Mouse (Mus musculus): Measurements from ENCODE around the gene Ctf2. TPM values are rescaled to one million over a fixed set of nuclear protein-coding genes. Genes with fewer than 3 reads are reported as not detected.

Gene Ctf2
- total RNA-seq, 1 experiment from 2014 or later = not detected

DNA sequence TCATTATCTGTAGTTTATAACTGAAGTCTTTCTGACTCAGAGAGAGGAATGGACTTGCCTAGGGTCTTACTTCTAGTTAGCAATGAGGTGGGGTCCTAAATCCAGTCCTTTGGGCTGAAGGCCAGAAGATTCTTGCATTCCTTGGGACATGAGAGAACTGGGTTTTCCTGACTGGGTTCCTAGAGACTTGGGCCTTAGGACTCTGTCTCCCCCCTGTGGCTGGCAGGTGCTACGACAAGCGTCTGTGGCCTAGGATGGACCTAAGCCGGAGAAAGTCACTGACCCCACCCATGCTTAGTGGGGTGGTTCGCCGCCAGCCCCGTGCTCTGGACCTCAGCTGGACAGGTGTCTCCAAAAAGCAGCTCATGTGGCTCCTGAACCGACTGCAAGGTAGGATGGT, 29.1 kb upstream of the Ctf2 start:
- peak; percentile 85 for ATAC-seq (replicated peaks; ENCODE audit: low read depth, poor library complexity, severe bottlenecking)

- no peak for ATAC-seq (replicated peaks; ENCODE audit: low read depth, poor library complexity, severe bottlenecking)
Observed at GRCm38 (mm10) chr7:127760478-127760877, 28.5 kb upstream of the Ctf2 start.

DNA sequence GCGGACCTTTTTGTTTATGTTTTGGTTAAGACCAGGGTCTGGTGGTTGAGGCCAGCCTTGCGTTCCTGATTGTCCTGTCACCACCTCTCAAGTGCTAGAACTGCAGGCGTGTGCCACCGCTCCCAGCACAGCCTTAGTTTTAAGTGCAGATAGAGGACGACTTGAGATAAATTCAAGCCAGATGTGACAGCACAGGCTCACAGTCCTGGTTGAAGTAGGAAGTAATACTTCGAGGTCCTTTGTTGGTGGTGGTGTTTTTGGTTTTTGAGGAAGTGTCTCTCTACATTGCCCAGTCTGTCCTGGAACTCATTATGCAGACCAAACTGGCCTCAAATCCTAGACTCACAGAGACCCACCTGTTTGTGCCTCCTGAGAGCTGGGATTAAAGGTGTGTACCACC, 27.8 kb upstream of the Ctf2 start:
- peak; percentile 61 for ATAC-seq (replicated peaks; ENCODE audit: low read depth, poor library complexity, severe bottlenecking)

- no peak for ATAC-seq (replicated peaks; ENCODE audit: low read depth, poor library complexity, severe bottlenecking)
Observed at GRCm38 (mm10) chr7:127753741-127754140, 21.8 kb upstream of the Ctf2 start.

- ATAC-seq (replicated peaks; ENCODE audit: low read depth, poor library complexity, severe bottlenecking) = no peak
Observed at GRCm38 (mm10) chr7:127753158-127753557, 21.2 kb upstream of the Ctf2 start.

DNA sequence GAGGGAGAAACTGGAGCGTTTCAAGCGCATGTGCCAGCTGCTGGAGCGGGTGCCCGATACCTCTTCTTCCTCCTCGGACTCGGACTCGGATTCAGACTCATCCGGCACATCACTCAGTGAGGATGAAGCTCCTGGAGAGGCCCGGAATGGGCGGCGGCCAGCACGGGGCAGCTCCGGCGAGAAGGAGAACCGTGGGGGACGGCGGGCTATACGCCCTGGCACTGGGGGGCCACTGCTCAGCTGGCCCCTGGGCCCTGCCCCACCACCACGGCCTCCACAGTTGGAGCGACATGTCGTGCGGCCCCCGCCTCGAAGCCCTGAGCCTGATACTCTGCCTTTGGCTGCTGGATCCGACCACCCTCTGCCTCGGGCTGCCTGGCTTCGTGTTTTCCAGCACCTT, 20.1 kb upstream of the Ctf2 start:
- ATAC-seq (replicated peaks; ENCODE audit: low read depth, poor library complexity, severe bottlenecking) = no peak

DNA sequence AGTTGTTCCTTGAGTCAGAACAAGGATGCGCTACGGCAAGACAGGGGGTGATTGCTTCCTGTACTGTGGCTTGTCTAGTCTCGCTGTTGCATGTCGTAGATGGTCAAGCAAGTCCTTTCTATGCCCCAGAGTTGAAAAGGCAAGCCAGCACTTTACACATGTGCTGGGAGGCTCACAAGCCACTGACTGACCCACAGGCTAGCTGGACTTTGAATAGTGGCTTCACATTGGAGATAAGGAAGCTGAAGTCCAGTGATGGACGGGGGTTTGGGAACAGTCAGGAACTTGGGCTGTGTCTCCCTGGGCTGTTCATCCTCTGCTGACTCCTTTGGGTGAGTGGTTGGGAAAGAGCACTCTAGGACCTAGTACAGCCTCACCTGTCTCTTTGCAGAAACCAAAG, 19.7 kb upstream of the Ctf2 start:
- no peak for ATAC-seq (replicated peaks; ENCODE audit: low read depth, poor library complexity, severe bottlenecking)

DNA sequence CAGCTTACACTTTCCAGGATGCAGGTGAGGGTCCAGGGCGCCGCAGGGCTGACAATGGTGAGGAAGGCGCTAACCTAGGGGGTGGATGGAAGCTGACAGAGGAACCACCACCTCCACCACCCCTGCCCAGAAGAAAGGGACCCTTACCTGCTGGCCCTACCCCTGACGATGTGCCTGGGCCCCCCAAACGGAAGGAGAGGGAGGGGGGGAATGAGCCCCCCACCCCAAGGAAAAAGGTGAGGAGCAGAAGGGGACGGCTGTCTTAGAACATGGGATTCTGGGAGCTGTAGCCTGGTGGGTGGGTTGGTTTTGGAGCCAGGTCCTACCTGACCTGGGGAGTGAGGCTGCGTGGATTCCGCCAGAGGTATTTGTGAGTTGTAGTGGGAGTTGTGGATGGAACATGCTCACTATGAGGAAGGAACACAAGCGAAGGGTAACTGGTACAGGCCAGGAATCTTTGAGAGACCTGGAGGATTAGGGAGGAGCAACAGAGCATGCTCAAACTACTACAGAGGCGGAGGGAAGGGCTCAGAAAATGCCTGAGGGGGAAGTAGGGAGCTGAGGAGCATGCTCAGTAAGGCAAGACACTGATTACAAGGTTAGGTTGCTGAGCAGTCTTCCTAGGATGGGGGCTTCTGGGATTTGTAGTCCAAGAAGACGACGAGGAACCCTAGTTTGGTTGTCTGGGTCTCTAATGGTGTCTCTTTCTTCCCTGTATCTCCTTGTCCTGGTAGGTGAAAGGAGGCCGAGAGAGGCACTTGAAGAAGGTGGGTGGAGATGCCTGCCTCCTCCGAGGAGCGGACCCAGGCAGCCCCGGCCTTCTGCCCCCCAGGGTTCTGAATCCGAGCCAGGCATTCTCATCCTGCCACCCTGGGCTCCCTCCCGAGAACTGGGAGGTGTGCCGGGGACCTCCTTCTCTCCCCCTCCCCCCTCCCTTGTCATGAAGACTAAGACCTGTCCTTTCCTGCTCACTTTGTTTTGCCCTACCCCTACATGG, 18.5 kb upstream of the Ctf2 start:
- ATAC-seq (replicated peaks; ENCODE audit: low read depth, poor library complexity, severe bottlenecking) = no peak

GRCm38 (mm10) chr7:127748235-127748560, 16.2 kb upstream of the Ctf2 start:
- ATAC-seq (replicated peaks; ENCODE audit: low read depth, poor library complexity, severe bottlenecking) = no peak

DNA sequence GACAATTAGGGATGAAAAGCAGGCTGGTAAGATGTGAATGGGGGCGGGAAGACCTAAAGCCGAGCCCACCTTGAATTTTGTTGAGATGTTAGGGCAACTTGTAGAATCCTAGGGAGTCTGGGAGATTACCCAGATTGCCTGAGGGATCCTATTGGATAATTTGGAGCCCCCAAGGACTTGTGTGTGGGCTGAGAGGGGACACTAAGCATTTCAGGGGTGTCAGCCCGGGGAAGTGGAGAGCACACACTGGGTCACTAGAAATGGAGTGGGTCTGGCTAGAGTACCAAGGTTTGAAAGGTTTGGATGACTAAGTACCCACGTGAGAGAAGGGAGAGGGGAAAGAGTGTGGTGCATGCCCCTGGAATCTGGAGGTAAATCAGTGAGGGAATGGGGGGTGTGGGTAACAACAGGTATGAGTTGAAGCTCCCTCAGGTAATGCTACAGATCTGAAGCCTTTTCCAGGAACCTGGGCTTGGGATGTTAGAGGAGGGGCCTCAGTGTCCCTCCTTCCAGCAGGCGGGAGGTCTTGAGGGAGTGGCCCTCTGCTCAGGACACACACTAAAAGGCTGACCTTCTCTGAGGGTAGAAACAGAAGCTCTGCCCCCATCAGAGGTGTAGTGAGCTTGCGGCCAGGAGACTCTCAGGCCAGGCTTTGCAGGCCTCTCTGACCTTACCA, 15.7 kb upstream of the Ctf2 start:
- ATAC-seq (replicated peaks; ENCODE audit: low read depth, poor library complexity, severe bottlenecking) = no peak

GRCm38 (mm10) chr7:127746494-127747491, 14.8 kb upstream of the Ctf2 start:
- ATAC-seq (replicated peaks; ENCODE audit: low read depth, poor library complexity, severe bottlenecking) = no peak

DNA sequence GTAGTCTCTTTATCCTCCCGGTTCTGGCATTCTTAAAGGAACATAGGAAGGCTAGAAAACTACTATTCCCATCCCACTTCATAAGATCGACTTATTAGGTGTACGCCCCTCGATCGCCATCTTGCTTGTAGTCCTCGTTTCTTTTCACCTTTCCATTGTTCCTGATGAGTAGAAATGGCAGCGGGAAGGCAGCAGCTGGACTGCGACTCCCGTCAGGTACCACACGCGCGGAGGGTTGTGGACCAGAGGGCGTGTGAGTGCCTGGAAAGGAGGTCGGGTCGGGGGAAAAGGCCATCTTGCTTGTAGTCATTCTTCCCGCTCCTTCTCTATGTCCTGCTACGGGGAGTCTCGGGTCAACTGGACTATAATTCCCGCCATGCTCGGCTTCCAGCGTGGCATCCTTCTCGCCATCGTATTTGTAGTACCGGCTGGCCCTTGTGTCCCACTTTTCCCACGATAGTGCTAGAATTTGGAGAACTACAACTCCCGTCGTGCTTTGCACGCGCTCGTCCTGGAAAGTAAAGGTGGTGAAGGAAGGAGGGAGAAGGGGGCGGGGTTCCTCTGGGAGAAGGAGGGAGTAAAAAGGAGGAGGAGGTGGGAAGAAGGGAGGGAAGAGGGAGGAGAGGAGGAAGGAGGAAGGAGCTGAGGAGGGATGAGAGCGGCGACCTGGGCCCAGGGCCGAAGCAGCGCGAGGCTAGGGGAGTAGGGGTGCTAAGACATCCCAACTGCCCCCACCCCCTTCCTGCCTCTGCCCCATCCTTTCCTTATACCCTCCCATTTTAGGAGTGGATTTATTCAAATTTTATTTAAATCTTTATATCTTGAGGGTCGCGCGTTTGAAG, 13.9 kb upstream of the Ctf2 start:
- ATAC-seq (replicated peaks; ENCODE audit: low read depth, poor library complexity, severe bottlenecking) = peak; percentile 67

GRCm38 (mm10) chr7:127745251-127745651, 13.3 kb upstream of the Ctf2 start:
- peak; percentile 78 for ATAC-seq (replicated peaks; ENCODE audit: low read depth, poor library complexity, severe bottlenecking)

- peak; percentile 40 for ATAC-seq (replicated peaks; ENCODE audit: low read depth, poor library complexity, severe bottlenecking)
Observed at GRCm38 (mm10) chr7:127744366-127745045, 12.5 kb upstream of the Ctf2 start, which contains the start of gene Fbxl19. TSS of gene Fbxl19 (plus strand) at chr7:127744543.

GRCm38 (mm10) chr7:127730170-127730569, 1.8 kb downstream of the Ctf2 start:
- no peak for ATAC-seq (replicated peaks; ENCODE audit: low read depth, poor library complexity, severe bottlenecking)

- ATAC-seq (replicated peaks; ENCODE audit: low read depth, poor library complexity, severe bottlenecking) = 0 out of 2 replicates have a peak, but pooled peaks have one; percentile 47
Observed at GRCm38 (mm10) chr7:127727898-127728297, 4.1 kb downstream of the Ctf2 start.

DNA sequence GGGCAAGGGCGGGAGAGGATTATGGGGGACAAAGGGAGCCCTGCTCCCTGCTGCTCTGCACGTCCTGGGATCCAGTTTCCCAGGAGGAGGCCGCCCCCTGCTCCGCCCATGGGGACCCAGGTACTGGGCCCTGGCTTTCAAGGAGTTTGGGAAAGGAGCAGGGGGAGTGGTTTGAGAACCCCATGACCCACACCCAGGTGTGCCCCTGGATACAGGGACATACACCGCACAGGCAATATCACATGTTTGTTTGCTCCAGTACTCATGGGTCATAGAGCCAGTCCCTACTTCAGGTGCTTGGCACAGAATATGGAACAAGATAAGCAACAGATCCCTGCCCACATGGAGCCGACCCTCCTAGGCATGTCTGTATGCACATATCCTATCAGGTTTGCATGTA, 6.0 kb downstream of the Ctf2 start:
- no peak for ATAC-seq (replicated peaks; ENCODE audit: low read depth, poor library complexity, severe bottlenecking)

DNA sequence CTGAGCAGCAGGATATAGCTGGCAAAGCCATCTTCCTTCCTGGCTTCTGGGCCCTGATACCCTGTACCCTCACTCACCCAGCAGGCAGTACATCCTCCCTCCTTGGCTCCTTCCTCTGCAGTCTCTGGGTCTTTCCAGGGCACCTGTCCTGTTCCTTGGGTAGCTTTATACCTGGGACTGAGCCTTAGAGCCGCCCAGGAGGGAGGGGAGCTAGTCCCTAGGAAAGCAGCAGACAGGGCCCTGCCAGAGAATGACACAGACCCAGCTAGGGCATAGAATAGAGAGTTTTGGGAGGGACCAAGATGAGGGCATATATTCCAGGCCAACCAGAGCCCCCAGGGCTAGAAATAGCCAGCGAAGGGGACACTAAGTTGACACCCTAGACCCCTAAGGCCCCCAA, 6.5 kb downstream of the Ctf2 start:
- no peak for ATAC-seq (replicated peaks; ENCODE audit: low read depth, poor library complexity, severe bottlenecking)

DNA sequence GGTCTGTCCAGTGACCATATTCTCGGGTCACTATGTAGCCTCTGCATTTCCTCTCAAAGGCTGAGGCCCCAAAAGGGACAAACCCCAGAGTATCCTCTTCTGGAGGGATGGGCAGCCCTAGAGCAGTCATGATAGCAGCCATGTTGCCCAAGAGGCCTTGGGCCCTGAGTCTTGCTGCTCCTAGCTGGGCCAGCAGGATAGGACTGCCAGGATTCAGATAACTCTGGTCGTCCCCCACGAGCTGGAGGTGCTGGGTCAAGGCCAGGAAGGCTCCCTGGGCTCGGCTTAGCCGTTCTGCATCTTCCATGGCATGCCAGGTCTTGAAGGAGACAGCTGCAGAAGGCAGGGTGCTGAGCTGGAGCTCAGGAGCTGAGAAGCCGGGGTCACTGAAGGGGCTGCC, 12.7 kb downstream of the Ctf2 start:
- ATAC-seq (replicated peaks; ENCODE audit: low read depth, poor library complexity, severe bottlenecking) = no peak
